Mouse (Mus musculus) midbrain, postnatal 0 days (tissue): Measurements from ENCODE around the gene Stx19. TPM values are rescaled to one million over a fixed set of nuclear protein-coding genes. Genes with fewer than 3 reads are reported as not detected.

Source experiments
- ATAC-seq: fragments of 200-750 bp; cut with Nextera tagmentation; 2 replicates; pipeline ENCODE4 v1.8.0; 2017; ENCODE audit warnings: moderate number of reproducible peaks, mild to moderate bottlenecking, moderate TSS enrichment, moderate library complexity; ENCODE audit not compliant: low FRiP score
- DNase-seq: peaks from one replicate; pipeline ENCODE4 v3.0.0-alpha.2; 2015; ENCODE audit warnings: low spot score
- H3K27ac ChIP-seq: fragments of 300-500 bp; sonication (generic); 2 replicates; pipeline ENCODE4 v1.5.1; 2014; ENCODE audit warnings: low read depth, mild to moderate bottlenecking, low read length, mixed read lengths
- H3K27me3 ChIP-seq: fragments of 300-500 bp; sonication (generic); 2 replicates; pipeline ENCODE4 v1.6.1; 2014; ENCODE audit warnings: low read length, control low read depth, mixed read lengths; ENCODE audit not compliant: insufficient read depth
- H3K36me3 ChIP-seq: fragments of 300-500 bp; sonication (generic); 2 replicates; pipeline ENCODE4 v1.6.1; 2014; ENCODE audit warnings: low read length, control low read depth, mixed read lengths; ENCODE audit not compliant: insufficient read depth
- H3K4me1 ChIP-seq: fragments of 300-500 bp; sonication (generic); 2 replicates; pipeline ENCODE4 v1.6.1; 2014; ENCODE audit warnings: mild to moderate bottlenecking, control low read depth, antibody characterized with exemption, low read length, mixed read lengths; ENCODE audit not compliant: insufficient read depth
- H3K4me2 ChIP-seq: fragments of 300-500 bp; sonication (generic); 2 replicates; pipeline ENCODE4 v1.6.1; 2014; ENCODE audit warnings: low read depth, mild to moderate bottlenecking, low read length, mixed read lengths; ENCODE audit not compliant: poor library complexity, severe bottlenecking
- H3K4me3 ChIP-seq: fragments of 300-500 bp; sonication (generic); 2 replicates; pipeline ENCODE4 v1.5.1; 2014; ENCODE audit warnings: low read depth, mild to moderate bottlenecking, low read length, moderate library complexity
- H3K9ac ChIP-seq: fragments of 300-500 bp; sonication (generic); replicated peaks from 2 replicates; pipeline ENCODE4 v1.6.1; 2014; ENCODE audit warnings: mild to moderate bottlenecking, low read length, moderate library complexity, mixed read lengths; ENCODE audit not compliant: poor library complexity, severe bottlenecking
- H3K9me3 ChIP-seq: fragments of 300-500 bp; sonication (generic); 2 replicates; pipeline ENCODE4 v1.6.1; 2016; ENCODE audit warnings: low read length, control low read depth
- CTCF ChIP-seq: IDR thresholded peaks from 2 replicates; pipeline ENCODE4 v1.5.1; 2016; ENCODE audit warnings: antibody characterized with exemption, mild to moderate bottlenecking
- WGBS: fragments of 180-500 bp; shearing (Covaris S2); extraction: QIAGEN DNeasy Blood & Tissue Kit; methylation state at CpG from one replicate; pipeline ENCODE4 v1.1.7; 2014; 5-methylcytosine and 5-hydroxymethylcytosine counted together
- microRNA-seq: library from miRNA; unstranded; fragments of <30 nt; microRNA quantifications from one replicate; pipeline ENCODE4, GENCODE M21; 2016; ENCODE audit warnings: borderline number of aligned reads
- polyA plus RNA-seq: library from polyadenylated mRNA; unstranded; fragments of >200 nt; fragmentation: Nextera tagmentation; extraction: Ambion mirVana; gene quantifications from 2 replicates; pipeline ENCODE4 v1.2.1, GENCODE M21; 2015
- total RNA-seq: library from RNA; depleted of rRNA; stranded (reverse); fragments of >200 nt; gene quantifications from 2 replicates; pipeline ENCODE4 v1.2.3, GENCODE M21; 2014; rRNA removed

The Stx19 gene
- total and polyA plus RNA-seq, 2 experiments from 2014 or later: 0.14 TPM; not detected in 1

GRCm38 (mm10) chr16:62861455-62861854, 47.0 kb downstream of the Stx19 start:
- H3K4me1 ChIP-seq: no peaks in the 10 kb centered on the region
- H3K27ac ChIP-seq: no peak overlapping the region
- 52% methylated on average over 6 of the region's 6 CpGs for WGBS
- no peak for TF ChIP-seq CTCF
- H3K4me2 ChIP-seq: no peak overlapping the region
- H3K4me3 ChIP-seq: no peak overlapping the region
- no peaks in the 10 kb centered on the region for H3K27me3 ChIP-seq
- no peak overlapping the region for H3K9ac ChIP-seq
- H3K9me3 ChIP-seq: no peaks in the 10 kb centered on the region
- H3K36me3 ChIP-seq: no peaks in the 10 kb centered on the region
- DNase-seq: no peak
- ATAC-seq: no peak

GRCm38 (mm10) chr16:62872688-62873117, 58.2 kb downstream of the Stx19 start:
- H3K4me2 ChIP-seq: no peak overlapping the region
- TF ChIP-seq CTCF: no peak
- H3K27ac ChIP-seq: no peak overlapping the region
- DNase-seq (no peak), ATAC-seq (no peak)
- no peak overlapping the region for H3K9ac ChIP-seq
- no peaks in the 10 kb centered on the region for H3K27me3 ChIP-seq
- H3K4me1 ChIP-seq: no peaks in the 10 kb centered on the region
- H3K36me3 ChIP-seq: no peaks in the 10 kb centered on the region
- no peaks in the 10 kb centered on the region for H3K9me3 ChIP-seq
- WGBS: 56% methylated on average over 5 of the region's 5 CpGs
- no peak overlapping the region for H3K4me3 ChIP-seq

- no peak overlapping the region for H3K9ac ChIP-seq
- no peaks in the 10 kb centered on the region for H3K9me3 ChIP-seq
- no peak overlapping the region for H3K4me2 ChIP-seq
- TF ChIP-seq CTCF: no peak
- H3K27ac ChIP-seq: no peak overlapping the region
- no peak overlapping the region for H3K4me3 ChIP-seq
- DNase-seq: no peak
- WGBS: 68% methylated on average over 4 of the region's 4 CpGs
- no peaks in the 10 kb centered on the region for H3K4me1 ChIP-seq
- no peaks in the 10 kb centered on the region for H3K36me3 ChIP-seq
- H3K27me3 ChIP-seq: no peaks in the 10 kb centered on the region
- ATAC-seq: no peak
These were observed 58.7 kb downstream of the Stx19 start for GRCm38 (mm10) chr16:62873180-62873579.

Small RNA genes lying within 50 kb of the gene (microRNA-seq; reads per million reads assigned to microRNA genes)
- not detected for gene Gm25986

Other genes starting within 250 kb of the Stx19 start
- 10.0 and 20.2 TPM in 2 replicates for gene Nsun3, start 27.9 kb upstream of the Stx19 start, total RNA-seq
- gene Nsun3, start 27.9 kb upstream of the Stx19 start, polyA plus RNA-seq: 10.1 and 10.5 TPM in 2 replicates
- 11.3 and 13.6 TPM in 2 replicates for gene Arl13b, start 32.4 kb downstream of the Stx19 start, total RNA-seq
- gene Arl13b, start 32.4 kb downstream of the Stx19 start, polyA plus RNA-seq: 10.0 and 11.5 TPM in 2 replicates
- 7.2 and 9.0 TPM in 2 replicates for gene Pros1, start 39.6 kb downstream of the Stx19 start, total RNA-seq
- gene Pros1, start 39.6 kb downstream of the Stx19 start, polyA plus RNA-seq: 9.4 and 9.8 TPM in 2 replicates